Mouse (Mus musculus) lung, embryonic 16.5 days (tissue): ENCODE results near the gene Ly75. TPM values are rescaled to one million over a fixed set of nuclear protein-coding genes. Genes with fewer than 3 reads are reported as not detected.
A peak's percentile ranks its signal among the peaks of the same experiment; 100 is the strongest.

ENCODE experiments used
- ATAC-seq: fragments of 200-750 bp; cut with Nextera tagmentation; 2 replicates; pipeline ENCODE4 v1.8.0; 2017; ENCODE audit warnings: low read depth, mild to moderate bottlenecking, moderate library complexity
- H3K27ac ChIP-seq: fragments of 300-500 bp; sonication (generic); 2 replicates; pipeline ENCODE4 v1.5.1; 2014; ENCODE audit warnings: mild to moderate bottlenecking, control low read depth, low read length
- H3K27me3 ChIP-seq: fragments of 300-500 bp; sonication (generic); 2 replicates; pipeline ENCODE4 v1.6.1; 2014; ENCODE audit warnings: low read depth, low read length, mixed read lengths; ENCODE audit not compliant: control insufficient read depth, insufficient read depth
- H3K36me3 ChIP-seq: fragments of 300-500 bp; sonication (generic); 2 replicates; pipeline ENCODE4 v1.6.1; 2014; ENCODE audit warnings: low read length; ENCODE audit not compliant: control insufficient read depth, insufficient read depth
- H3K4me1 ChIP-seq: fragments of 300-500 bp; sonication (generic); replicated peaks from 2 replicates; pipeline ENCODE4 v1.6.1; 2014; ENCODE audit warnings: low read length, mixed read lengths; ENCODE audit not compliant: control insufficient read depth, insufficient read depth
- H3K4me2 ChIP-seq: fragments of 300-500 bp; sonication (generic); 2 replicates; pipeline ENCODE4 v1.6.1; 2014; ENCODE audit warnings: low read depth, low read length, control low read depth
- H3K4me3 ChIP-seq: fragments of 300-500 bp; sonication (generic); 2 replicates; pipeline ENCODE4 v1.5.1; 2014; ENCODE audit warnings: mild to moderate bottlenecking, low read length, control low read depth
- H3K9ac ChIP-seq: fragments of 300-500 bp; sonication (generic); 2 replicates; pipeline ENCODE4 v1.6.1; 2014; ENCODE audit warnings: low read length, control low read depth
- H3K9me3 ChIP-seq: fragments of 300-500 bp; sonication (generic); 2 replicates; pipeline ENCODE4 v1.6.1; 2016; ENCODE audit warnings: low read length; ENCODE audit not compliant: control insufficient read depth
- WGBS: fragments of 180-500 bp; shearing (Covaris S2); extraction: QIAGEN DNeasy Blood & Tissue Kit; methylation state at CpG from one replicate; pipeline ENCODE4 v1.1.7; 2014; 5-methylcytosine and 5-hydroxymethylcytosine counted together
- polyA plus RNA-seq: library from polyadenylated mRNA; unstranded; fragments of >200 nt; fragmentation: Nextera tagmentation; extraction: Ambion mirVana; gene quantifications from 2 replicates; pipeline ENCODE4 v1.2.1, GENCODE M21; 2015

Ly75 gene
- 1.9 and 2.4 TPM in 2 replicates for polyA plus RNA-seq

DNA sequence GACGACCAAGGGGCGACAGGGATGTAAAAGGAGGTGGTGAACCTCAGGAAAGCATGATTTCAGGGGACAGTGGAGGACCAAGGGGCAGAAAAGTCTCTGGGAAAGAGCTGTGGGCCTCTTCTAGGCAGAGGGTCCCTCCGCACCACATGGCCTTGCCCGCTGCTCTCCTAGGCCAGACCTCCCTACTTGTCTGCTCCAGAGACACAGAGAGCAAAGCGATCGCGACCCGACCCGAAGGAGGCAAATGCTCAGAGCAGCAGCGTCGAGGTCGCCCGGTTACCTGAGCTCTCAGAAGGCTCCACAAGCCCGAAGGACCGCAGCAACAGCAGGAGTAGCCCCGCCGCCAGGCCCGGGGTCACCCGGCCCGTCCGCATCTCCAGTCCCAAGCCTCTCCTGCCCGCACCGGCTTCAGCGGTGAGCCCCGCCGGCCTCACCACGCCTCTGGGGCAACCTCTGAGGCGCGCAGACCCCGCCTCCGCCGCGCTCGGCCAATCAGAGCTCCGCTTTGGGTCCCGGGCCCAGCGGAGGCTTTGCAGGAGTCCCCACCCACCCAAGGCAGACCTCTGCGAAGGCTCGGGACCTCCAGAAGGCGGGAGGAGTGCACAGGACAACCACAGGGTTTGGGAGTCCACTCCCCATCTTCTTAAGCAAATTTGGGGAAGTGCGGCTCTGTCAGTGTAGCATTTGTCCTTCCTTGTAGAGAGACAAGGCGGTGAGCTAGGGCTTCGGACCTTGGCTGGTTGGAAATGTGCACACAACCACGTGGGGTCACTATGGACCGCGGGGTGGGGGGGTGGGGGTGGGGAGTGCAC lies at the start of gene Ly75:
TSS of gene Ly75 (minus strand) at position 446 of the 812 bp plus-strand sequence.
- ATAC-seq: peak; percentile 100
- no peaks in the 10 kb centered on the region for H3K27me3 ChIP-seq
- H3K9ac ChIP-seq: peak within 1 kb of the TSS; percentile 64
- no peaks in the 10 kb centered on the region for H3K36me3 ChIP-seq
- no peaks in the 10 kb centered on the region for H3K9me3 ChIP-seq
- peak within 1 kb of the TSS; percentile 69 for H3K4me3 ChIP-seq
- H3K27ac ChIP-seq: no peak within 1 kb of the TSS
- H3K4me2 ChIP-seq: peak within 1 kb of the TSS; percentile 94
- WGBS: 3% methylated on average over 46 of the region's 46 CpGs
- H3K4me1 ChIP-seq: peaks cover 6% of the 10 kb centered on the region; the same call in 1 of the 2 replicates

DNA sequence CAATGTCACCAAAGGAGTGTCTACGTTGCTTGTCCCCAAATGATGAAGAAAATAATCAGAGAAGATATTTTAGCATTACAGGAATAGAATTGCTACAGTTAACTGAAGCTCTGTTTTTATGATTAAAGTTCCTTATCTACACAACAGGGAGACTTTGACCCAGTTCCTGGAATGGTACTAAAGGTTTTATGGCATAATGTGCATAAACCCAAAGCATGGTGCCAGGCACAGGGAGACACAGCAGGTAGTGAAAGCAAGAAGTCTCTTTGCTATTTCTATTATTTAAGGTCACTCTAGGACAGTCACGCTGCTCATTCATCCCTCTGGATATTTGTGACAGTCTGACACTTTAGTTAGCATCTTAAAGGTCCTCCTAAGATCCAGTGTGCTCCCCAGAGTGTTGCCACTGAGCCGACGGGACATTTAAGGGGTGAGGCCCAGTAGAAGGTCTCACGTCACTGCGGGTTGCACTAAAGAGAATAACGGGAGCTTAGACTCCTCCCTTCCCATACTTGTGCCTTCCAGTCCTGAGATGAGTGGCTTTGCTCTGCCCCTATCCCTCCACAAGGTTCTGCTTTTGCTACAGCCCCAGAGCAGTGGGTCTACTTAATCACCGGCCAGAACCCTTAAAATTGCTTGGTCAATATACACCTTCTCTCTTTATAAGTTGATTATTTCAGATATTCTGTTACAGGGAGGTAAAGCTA lies 47.4 kb upstream of the Ly75 start:
- Histone ChIP-seq H3K4me1 (no peaks in the 10 kb centered on the region), H3K4me3 (no peak overlapping the region), H3K4me2 (no peak overlapping the region), H3K9ac (no peak overlapping the region), H3K27me3 (no peaks in the 10 kb centered on the region), H3K27ac (no peak overlapping the region), H3K36me3 (no peaks in the 10 kb centered on the region), H3K9me3 (no peaks in the 10 kb centered on the region)
- no peak for ATAC-seq
- WGBS: 76% methylated on average over 8 of the region's 8 CpGs

DNA sequence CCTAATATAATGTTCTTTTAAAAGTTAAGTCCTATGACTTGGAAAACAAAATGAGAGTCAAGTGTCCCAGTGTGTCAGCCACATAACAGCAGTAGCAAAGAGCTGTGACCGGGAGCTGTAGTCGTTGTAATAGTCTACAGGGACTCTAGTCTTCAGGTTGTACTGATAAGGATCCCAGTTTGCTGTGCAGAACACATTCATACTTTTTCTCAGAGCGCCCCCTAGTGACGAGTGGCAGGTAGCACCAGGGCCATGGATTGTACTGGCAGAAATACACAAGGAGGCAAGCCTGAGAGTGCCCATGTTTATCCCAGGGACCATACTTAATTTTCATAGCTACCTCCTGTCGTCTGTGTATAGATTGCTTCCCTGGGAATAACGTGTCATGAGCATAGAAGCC lies 35.0 kb upstream of the Ly75 start:
- no peaks in the 10 kb centered on the region for H3K36me3 ChIP-seq
- WGBS: 4% methylated on average over 6 of the region's 6 CpGs
- no peak overlapping the region for H3K4me3 ChIP-seq
- no peaks in the 10 kb centered on the region for H3K4me1 ChIP-seq
- H3K4me2 ChIP-seq: no peak overlapping the region
- peak; percentile 74; the same call in 1 of the 2 replicates for ATAC-seq
- no peak overlapping the region for H3K9ac ChIP-seq
- no peak overlapping the region for H3K27ac ChIP-seq
- no peaks in the 10 kb centered on the region for H3K27me3 ChIP-seq
- H3K9me3 ChIP-seq: no peaks in the 10 kb centered on the region

DNA sequence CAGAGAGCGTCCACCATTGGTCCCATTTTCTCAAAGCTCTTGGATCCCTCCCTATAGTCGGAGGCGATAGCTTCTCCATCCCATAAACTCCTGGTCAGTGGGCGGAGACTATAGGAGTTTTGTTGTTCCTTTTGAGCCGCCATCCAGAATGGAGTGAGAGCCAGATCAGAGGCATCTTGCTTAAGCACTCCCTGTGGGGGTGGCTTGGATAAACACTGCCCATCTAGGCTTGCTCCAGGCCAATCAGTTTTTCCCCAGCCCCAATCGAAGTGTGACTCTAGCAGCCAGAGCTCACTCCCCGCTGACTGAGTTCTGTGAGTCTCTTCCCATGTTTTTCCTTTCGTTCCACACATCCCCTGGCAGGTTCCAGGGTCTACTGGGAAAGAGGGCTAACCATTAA lies 31.2 kb upstream of the Ly75 start:
- no peak for ATAC-seq

DNA sequence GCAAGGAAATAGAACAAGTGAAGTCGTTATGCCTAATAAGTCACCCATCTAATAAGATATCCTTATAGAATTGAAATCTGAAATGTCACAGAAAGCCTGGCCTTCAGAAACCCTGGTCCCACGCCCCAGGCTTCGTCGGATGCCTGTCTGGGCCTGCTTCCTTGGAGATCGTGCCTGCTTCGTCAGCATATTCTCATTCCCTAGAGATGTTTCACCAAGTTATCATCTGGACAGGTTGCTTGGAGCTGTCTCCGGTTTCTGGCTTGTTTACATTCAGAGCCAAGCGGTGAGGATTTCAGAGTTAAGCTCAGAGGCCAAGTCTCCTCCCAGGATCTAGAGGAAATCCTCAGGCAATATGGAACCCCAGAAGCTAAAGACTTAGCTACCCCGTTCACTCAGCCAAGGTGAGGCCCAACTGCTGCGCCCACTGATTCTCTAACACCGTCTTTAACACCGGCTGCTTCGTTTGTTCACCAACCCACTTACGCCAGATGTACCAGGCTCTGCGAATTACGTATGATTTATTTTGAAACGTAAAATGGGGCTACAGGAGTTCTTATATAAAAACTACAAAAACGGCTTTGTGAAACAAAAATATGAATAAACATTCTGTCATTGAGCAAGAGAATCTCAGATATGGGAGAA lies 30.0 kb upstream of the Ly75 start:
- H3K4me3 ChIP-seq: no peak overlapping the region
- no peaks in the 10 kb centered on the region for H3K27me3 ChIP-seq
- no peaks in the 10 kb centered on the region for H3K9me3 ChIP-seq
- no peak overlapping the region for H3K9ac ChIP-seq
- no peak overlapping the region for H3K27ac ChIP-seq
- WGBS: 58% methylated on average over 18 of the region's 18 CpGs
- no peak for ATAC-seq
- H3K36me3 ChIP-seq: no peaks in the 10 kb centered on the region
- no peak overlapping the region for H3K4me2 ChIP-seq
- no peaks in the 10 kb centered on the region for H3K4me1 ChIP-seq

More for the DNA sequence above, 31.2 kb upstream of the Ly75 start:
- WGBS: 55% methylated on average over 8 of the region's 8 CpGs
- Histone ChIP-seq H3K4me1 (no peaks in the 10 kb centered on the region), H3K9ac (no peak overlapping the region), H3K4me3 (no peak overlapping the region), H3K27me3 (no peaks in the 10 kb centered on the region), H3K36me3 (no peaks in the 10 kb centered on the region), H3K27ac (no peak overlapping the region), H3K4me2 (no peak overlapping the region), H3K9me3 (no peaks in the 10 kb centered on the region)

DNA sequence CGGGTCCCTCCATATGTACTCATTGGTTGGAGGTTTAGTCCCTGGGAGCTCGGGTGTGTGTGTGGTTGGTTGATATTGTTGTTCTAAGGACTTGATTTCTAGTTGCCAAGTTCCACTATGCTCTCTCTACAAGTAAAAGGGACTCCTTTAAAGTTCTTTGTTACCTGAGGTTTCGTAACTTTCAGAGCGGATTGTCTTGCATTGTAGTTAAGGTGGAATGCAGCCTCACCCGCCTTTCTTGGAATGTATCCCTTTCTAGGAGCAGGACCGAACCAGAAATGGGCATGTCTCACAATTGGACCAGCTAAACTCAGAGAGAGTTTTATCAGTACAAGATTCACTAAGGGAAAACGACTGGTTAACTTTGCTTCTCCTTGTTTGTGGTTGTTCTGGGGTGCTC lies 28.1 kb upstream of the Ly75 start:
- Histone ChIP-seq H3K4me2 (no peak overlapping the region), H3K4me3 (no peak overlapping the region)
- WGBS: 71% methylated on average over 7 of the region's 7 CpGs

DNA sequence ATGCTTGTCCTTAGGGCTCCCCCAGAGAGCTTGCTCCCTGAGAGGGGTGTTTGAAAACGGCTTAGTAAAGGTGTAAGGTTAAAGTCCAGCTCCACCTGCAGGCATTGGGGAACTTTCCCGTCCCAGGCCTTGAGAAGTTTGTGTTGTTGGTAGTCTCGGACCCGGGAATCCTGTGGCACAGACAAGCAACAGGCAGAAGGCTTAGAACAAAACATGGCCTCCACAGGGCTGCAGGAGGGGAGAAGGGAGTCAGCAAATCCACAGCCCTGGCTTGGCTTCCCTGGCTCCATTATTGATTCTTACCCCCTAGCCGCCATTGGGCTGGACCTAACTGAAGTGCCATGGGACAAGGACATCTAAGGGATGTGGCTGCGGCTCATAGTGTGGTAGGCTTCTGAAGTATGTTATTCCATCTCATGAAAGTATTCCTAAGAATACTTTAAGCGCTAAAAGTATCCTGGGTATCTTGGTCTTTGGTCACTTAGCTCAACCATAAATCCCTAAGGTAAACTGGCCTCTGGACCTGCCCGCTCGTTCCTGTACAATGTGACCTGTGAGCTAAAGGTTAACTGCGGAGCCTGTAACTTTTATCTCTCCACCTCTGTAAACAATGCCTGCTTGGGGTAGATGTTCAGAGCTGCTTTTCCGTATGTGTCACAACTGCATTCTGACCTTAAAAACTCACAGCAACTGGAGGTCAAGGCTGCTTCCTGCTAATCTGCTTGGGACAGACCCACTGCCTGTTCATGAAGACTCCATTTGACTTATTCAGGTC lies 27.1 kb upstream of the Ly75 start:
- no peak for ATAC-seq
- no peak overlapping the region for H3K27ac ChIP-seq
- H3K36me3 ChIP-seq: no peaks in the 10 kb centered on the region
- no peak overlapping the region for H3K9ac ChIP-seq
- H3K9me3 ChIP-seq: no peaks in the 10 kb centered on the region
- no peak overlapping the region for H3K4me3 ChIP-seq
- H3K27me3 ChIP-seq: no peaks in the 10 kb centered on the region
- no peaks in the 10 kb centered on the region for H3K4me1 ChIP-seq
- H3K4me2 ChIP-seq: no peak overlapping the region
- 58% methylated on average over 11 of the region's 11 CpGs for WGBS

More for the DNA sequence above, 28.1 kb upstream of the Ly75 start:
- no peaks in the 10 kb centered on the region for H3K9me3 ChIP-seq
- H3K36me3 ChIP-seq: no peaks in the 10 kb centered on the region
- no peak for ATAC-seq
- no peak overlapping the region for H3K9ac ChIP-seq
- H3K27ac ChIP-seq: no peak overlapping the region
- H3K27me3 ChIP-seq: no peaks in the 10 kb centered on the region
- H3K4me1 ChIP-seq: no peaks in the 10 kb centered on the region

DNA sequence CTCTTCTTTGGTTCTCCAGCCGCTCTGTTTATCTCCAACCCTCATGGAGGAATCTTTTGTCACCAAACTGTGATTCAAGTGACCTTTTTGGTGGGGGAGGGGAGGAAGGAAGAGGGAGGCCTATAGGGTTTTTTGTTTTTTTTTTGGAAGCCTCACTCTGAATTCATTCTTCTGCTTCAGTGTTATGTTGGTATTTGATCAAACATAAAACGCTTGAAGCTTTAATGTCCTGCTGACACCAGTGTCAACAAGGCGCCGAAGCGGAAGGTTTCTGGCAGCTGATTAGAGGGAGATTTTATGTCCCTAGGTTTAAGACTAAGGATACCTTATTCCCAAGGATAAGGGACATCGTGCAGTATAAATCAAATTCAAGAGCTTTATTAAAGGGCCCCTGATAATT lies 26.1 kb upstream of the Ly75 start:
- H3K4me2 ChIP-seq: no peak overlapping the region
- no peaks in the 10 kb centered on the region for H3K36me3 ChIP-seq
- 61% methylated on average over 6 of the region's 6 CpGs for WGBS
- no peaks in the 10 kb centered on the region for H3K27me3 ChIP-seq
- no peak overlapping the region for H3K4me3 ChIP-seq
- no peaks in the 10 kb centered on the region for H3K4me1 ChIP-seq
- no peaks in the 10 kb centered on the region for H3K9me3 ChIP-seq
- no peak overlapping the region for H3K9ac ChIP-seq
- no peak overlapping the region for H3K27ac ChIP-seq
- no peak for ATAC-seq
